Mouse (Mus musculus) ES-CJ7 (cell line): ENCODE results near the gene Tomm40.

Experiments used
- DNase-seq: peaks from one replicate; pipeline ENCODE4 v3.0.0; 2011; ENCODE audit warnings: low read depth, low spot score

Tomm40 gene

DNA sequence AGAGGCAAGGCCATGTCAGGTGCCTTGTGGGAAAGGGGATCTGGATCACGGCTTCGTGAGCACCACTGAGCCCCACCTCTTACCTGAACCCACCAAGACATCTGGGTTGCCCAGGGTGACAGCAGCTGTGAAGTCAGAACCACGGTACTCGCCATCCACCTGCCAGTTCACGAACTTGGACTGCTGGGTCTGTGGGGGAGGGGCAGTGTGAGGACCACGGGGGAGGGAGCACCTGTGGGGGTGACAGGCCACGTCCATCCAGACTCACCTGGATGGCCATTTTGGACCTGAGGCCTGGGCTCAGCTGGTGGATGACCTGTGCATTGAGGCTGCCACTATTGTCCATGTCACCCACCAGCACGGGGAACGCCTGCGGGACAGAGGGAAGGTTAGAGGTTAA is 4.6 kb downstream of the Tomm40 start:
- no peak for DNase-seq

DNA sequence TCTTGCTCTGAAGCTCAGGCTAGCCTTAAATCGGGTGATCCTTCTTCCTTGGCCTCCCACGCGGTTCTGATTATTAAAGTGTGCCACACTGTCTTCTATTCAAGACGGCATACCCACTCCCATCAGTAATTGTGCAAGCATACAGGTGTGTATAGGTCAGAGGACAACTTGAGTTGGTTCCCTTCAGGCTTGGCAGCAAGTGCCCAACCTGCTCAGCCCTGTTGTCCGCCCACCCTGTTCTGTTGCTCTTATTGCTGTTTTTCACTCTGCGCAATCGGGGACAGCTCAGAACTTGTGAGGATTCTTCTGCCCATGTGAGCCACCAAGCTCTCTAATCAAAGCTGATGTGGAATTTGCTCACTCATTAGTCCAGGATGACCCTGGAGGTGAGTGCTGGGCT is 10.0 kb downstream of the Tomm40 start:
- DNase-seq = no peak

DNA sequence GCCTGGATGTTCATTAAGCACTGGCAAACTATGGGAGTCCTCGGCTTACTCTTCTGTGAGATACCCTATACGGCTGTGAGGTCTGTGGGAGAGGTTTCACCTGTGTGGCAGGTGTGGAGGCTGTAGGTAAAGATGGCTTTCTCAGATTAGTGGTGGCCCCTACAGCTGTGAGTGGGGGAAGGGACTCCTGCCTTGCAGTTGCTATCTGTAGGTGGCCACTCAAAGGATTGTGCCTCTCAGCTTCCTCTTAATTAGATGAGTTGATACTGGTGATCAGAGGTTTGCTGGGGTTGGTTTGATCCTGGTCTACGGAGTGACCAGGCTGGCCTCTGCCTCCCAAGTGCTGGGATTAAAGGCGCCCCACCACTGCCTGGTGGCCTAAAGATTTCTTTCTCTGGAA is 10.8 kb downstream of the Tomm40 start:
- no peak for DNase-seq

DNA sequence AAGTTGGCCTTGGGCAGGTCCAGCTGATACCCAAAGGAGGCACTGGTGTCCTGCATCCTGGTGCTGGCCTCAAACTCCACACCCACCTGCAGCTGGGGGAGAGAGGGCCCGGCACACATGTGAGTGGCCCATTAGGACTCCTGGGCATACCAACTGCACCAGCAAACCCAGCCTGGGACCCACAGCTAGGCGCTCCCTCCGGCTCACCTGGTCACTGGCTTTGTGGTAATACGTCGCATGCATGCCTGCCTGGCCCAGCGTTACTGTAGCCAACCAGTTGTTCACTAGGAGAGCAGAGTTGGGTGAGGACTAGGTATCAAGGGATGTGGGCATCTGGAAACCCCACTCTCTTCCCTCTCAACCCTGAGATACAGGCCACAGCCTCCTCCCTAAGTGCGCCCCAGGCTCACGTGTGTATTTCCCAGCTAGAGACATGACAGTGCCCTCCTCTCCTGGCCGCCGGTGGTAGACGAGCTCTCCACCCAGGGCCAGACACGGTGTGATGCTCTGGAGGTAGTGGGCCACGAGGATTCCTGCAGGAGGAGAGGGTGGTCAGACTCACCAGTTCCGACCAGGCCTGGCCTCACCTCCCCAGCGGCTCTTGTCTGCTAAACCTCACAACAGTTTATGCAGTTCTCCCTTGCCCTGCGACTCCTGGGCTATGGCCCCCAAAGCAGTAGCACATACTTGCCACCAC is 12.2 kb downstream of the Tomm40 start:
- no peak for DNase-seq

DNA sequence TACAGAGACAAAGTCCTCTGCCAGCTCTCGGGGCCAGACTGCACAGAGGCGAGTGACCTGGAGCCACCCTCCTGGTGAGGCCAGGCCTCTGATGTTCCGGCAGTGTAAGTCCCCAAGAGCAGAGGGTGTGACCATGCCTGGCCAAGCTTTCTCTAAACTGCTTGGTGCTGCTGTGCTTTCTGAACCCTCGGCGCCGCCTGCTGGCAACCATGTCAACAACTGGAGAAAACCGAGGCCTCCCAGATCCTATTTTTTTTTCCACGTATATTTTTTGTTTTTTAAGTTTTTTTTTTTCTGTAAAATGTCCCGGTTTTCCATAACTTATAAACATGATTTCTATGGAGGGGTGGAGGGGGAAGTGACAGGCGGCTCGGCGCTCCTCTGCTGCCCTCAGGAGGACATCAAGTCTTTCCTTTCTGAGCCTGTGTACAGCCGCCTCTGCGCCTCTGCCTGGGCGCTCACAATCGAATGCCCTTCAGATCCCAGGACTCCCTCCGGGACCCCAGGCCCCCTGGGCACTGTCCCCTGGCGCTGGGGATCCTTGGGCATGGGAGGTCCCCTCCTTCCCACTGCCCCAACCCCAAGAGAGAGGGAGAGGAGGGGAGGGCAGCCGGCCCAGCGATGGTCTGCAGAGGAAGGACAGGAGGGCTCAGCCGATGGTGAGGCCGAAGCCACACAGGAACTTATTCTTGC is 14.0 kb downstream of the Tomm40 start:
- peak; percentile 82 for DNase-seq

DNA sequence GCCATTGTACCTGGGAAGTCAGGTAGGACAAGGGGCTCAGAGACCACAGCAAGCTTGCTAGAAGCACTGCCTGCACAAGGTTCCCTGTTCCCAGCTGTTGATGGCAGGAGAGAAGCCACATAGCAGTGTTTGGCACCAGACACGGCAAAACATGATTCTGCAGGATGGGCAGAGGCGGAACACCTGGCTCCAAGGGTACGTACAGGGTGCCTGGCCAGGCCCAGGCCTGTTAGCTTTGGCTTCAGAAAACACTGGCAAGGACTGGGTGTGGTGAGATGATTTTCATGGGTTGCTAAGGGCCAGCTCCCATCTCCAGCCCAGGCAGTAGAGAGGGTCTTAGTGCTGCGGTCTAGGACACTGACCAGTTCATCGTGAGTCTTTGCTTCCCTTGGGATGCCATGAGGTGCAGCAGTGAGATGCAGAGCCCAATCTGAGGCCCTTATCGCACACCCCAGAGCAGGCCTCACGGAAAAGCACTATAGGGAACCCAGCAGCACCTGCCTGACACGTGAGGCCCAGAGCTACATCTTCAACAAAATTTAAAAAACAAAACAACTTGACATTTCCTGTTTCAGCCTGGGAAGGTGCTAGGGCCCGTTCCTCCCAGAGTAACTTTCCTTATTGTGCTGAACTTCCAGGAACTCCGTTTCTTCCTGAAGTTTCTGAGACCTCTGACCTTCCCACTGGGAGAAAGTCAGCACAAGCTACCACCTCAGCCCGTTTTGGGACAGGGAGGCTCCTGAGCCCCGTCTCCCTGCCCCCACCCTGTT is 14.8 kb downstream of the Tomm40 start:
- DNase-seq = peak; percentile 75

DNA sequence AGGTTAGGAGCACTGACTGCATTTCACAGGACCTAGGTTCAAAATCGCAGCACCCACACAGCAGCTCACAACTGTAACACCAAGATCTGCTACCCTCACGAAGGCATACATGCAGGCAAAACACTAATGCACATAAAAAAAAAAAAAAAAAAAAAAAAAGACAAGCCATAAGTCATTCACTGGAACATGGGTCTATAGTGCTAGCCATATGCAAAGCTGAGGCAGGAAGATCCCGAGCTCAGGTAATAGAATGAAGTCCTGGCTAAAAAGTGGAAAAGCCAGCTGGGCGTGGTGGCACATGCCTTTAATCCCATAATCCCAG is 15.4 kb downstream of the Tomm40 start:
- no peak for DNase-seq

DNA sequence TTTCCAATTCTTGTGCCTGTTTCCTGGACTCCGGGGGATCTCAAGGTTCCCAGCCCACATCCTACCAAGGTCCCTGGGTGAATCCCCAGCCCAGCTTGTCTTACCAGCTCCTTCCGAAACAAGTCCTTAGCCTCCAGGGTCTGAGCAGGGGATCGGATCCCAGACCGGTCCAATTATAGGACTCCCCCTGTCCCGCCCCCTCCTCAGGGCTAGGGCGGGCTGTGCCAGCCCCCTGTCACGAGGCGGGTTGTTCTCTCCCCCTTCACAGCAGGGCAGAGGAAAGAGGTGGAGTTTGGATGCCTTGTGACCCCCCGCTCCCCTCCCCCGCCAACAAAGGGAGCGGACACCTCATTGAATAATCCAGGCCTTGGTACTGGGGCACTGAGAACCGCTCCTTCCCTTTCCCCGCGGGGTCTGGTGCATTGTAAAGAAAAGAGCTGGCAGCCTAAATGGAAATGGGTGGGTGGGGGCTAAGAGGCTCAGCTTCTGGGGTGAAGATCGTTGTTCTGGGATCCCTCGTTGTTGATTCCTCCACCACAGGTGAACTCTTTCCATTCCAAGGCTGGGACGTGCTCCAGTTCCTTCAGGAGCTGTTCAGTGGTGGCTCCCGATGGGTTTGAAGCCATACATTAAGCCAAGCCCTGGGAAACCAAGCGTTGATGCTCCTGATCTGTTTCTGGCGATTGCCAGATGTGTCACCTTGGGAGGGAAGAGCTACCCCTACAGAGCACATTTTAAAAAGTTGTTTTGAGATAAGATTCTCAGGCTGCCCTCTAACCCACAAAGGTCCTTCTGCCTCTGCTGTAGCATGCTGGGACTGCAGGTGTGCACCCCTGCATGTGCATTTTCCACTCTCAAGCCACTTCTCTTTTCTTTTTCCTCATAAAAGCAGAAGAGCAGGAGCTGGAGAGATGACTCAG is 16.1 kb downstream of the Tomm40 start, which contains the start of gene Apoe:
Apoe (minus strand) TSS at position 282 of the 920 bp plus-strand sequence.
- peak; percentile 88 for DNase-seq

DNA sequence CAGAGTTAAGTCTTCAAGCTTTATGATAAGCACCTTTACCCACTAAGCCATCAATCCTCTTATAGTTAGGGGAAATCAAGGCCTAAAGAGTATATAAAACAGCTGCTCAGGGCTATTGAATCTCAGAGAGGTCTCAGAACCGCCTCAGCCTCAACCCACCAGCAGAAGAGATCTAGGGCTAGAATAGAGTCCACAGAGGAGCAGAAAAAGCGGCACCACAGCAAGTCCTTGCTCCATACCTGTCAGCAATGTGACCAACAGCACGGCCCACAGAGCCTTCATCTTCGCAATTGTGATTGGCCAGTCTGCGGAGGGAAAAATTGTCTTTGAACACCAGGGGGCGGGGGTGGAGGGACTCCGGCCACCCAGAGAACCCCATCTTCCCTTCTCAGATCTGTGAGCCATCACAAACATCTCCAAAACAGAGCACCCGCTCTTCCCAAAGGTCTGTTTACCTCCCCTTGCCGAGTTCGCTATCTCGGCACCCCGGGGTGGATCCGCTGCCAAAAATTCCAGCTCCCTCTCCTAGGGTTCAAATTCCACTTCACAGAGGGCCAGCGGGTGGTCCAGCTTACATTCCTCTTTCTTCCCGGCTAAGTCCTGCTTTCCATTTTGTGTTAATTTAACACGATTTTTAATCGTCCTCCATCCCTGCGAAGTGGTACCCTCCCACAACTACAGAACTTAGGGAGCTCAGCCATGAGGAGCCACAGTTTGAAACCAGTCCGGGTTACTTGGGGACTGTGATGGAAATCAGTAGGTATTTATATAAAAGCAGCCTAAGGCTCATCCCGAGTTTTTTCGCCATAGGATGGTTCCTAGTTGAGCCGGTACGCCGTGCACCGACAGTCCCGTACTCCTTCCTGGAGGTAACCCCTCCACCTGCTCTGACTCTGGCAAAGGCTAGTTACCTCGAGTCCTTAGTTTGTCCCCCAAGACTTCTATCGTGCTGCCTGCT is 17.0 kb downstream of the Tomm40 start:
- DNase-seq = peak; percentile 70

DNA sequence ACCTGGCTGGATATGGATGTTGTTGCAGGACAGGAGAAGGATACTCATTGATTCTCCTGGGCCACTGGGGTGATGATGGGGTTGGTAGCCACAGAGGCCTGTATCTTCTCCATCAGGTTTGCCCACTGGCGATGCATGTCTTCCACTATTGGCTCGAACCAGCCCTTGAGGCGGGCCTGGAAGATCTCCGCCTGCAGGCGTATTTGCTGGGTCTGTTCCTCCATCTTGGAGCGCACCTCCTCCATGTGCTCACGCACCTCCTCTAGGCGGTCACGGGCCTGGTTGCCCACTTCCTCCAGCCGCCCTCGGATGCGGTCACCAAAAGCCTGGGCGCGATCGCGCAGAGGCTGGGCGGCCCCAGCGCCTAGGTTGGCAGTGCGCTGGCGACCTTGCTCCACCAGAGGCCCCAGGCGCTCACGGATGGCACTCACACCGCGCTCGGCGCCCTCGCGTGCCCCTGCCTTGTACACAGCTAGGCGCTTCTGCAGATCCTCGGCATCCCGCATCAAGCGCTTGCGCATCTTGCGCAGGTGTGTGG is 18.8 kb downstream of the Tomm40 start:
- peak; percentile 51 for DNase-seq

DNA sequence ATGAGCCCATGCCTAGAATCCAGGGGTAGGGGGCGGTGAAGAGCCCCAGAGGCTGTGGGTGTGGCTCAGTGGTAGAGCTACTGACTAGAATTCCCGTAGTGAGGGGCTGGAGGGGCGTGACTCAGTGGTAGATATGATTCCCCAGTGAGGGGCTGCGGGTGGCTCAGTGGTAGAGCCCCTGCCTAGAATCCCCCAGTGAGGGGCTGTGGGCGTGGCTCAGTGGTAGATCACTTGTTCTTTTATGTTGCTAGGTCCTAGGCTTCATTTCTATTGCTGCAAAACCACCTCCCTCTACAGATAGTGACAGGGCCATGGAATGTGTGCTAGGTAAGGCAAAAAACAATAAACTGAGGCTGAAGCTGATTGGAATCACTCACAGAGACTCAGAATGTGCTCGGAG is 19.4 kb downstream of the Tomm40 start:
- peak; percentile 49 for DNase-seq

DNA sequence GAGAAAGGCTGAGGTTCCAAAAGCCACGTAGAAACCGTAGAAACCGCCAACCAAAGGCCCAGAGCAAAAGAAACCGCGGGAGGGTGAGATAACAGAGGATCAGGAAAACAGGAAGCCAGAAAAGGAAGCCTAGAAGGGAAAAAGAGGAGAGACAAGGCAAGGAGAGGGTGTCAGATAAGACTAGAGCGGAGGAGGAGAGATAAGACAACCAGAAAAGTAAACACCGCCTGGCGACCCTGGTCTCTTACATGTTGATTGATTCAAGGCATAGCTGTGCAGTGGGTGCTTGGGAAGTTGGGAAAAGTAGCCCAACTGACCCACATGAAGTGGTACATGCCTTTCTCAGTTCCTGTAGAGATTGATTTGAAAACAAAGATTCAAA is 20.0 kb downstream of the Tomm40 start:
- DNase-seq = no peak

DNA sequence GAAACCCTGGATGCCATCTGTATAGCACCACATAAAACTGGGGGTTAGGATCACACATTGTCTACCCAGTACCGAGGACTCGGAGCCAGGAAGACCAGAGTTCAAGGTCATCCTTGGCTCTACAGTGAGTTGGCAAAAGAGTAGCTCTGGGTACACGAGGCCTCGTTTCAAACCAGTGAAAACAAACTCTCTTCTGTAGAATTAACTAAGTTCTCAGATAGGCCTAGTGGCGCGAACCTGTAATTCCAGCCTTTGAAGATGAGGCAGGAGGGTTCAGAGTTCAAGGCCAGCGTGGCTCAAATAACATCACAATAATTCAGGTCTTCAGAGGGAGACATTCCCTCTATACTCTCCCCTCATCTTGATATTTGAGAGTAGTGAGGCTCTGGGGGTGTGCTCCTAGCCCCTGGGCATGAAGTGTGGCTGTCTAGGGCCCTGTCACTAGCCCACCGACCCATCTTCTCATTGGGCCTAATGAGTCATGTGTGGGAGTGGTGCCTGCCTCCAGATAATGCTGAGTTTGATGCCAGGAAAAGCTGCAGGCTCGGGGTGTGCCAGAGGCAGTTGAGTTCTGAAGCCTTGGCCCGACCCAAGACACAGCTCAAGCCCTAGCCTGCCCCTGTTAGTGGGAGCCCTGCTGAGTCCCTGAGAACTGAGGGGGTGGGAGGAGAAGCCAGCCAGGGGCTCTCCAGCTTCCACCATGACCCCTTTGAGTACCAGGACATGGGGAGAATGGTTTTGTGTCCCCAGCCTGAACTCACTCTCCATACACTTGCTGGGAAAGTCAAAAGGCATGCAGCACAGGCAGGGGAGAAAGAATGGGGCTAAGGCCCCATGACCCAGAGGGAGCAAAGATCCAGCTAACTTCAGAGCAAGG is 20.7 kb downstream of the Tomm40 start:
- no peak for DNase-seq

DNA sequence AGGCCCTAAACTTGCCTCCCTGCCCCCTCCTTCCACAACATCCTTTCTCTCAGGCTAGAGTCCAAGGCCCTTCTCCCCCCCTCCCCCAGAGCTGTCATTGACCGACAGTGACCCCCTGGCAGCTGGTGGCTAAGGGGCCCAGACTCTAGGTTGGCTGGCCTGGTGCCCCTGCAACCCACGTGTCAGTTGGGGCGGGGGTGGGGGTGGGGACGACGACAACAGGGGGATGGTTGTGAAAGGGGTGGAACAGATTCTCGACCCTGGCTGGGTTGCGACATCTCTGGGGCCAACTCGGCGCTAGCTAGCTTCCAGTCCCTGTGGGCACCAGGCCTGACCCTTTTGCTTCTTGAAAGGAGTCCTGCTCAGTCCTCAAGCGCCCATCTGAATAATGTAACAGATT is 21.8 kb downstream of the Tomm40 start:
- no peak for DNase-seq

DNA sequence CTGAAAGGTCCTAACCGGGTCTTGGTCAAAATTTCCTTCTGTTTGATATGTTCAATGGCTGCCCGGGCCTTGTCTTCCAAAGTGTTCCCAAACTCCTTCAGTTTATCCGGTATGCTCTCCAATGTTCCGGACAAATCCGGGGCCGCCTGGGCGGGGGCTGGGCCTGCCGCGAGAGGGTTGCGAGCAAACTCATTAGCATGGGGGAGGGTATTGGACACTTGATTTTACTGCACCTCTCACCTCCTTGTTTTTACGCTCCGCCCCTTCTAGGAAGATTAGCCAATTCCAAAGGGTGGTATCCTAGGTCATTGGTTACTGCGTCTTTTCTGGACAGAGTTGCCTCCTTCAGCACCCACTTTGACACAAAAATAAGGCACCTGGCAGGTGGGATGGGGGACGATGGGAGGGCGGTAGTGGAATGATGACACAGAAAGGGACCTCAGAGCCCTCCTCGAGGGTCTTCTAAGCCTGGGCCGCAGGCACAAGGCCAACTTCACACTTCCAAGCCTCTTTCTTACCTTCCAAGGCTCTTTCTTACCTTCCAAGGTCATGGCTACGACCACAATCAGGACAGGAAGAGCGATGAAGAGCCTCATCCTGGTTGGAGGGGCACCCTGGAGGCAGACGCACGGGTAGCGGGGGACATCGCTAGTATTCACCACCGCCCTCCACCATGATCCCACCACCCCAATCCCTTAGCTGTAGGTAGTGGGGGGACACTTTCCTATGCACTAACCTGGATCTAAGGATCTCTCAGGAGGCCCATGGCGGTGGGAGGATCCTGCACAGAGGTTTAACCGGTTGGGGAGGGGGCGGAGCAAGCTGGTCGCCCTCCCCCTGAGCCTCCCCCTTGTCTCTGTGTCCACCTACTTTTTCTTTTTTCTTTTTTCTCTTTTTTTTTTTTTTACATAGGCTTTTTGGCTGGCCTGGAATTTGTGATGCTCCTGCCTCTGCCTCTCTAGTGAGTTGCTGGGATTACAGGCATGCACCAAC is 23.1 kb downstream of the Tomm40 start, which contains the start of gene Apoc1:
Apoc1 (minus strand) TSS at position 788 of the 993 bp plus-strand sequence.
- DNase-seq = peak; percentile 97

DNA sequence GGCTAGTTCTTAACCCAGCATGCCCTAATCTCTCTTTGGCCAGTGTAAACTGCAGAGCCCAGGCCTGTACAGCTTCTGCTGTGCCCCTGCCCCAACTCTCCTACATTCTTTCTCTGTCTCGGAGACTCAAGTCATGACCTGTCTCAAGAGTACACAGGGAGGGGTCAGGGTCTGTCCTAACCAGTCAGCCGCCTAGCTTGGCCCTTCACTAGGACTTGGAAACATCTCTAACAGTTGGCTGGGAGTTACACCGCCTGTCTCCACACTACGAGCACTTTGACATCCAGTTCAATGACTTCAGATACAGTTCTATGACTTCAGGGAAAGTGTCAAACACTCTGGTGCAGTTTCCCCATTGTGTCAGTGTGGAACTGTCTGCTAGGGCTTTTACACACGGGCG is 23.8 kb downstream of the Tomm40 start:
- peak; percentile 56 for DNase-seq

DNA sequence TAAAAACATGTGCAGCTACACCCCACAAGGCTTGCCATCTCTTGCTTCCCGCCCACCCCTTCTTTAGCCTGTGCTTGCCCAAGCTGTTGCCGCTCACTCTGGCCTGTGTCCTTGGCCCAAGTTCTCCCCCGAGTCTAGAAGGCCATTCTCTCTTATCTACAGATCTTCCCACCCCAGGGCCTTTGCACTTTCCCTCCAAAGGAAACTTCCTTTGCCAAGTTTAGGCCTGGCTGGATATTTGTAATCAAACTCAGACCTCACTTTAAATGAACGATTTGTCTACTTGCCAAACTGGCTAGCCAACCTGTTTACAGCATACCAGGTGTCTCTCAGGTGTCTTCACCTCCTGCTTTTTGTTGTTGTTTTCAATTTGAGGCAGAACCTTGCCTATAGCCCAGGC is 24.4 kb downstream of the Tomm40 start:
- no peak for DNase-seq

DNA sequence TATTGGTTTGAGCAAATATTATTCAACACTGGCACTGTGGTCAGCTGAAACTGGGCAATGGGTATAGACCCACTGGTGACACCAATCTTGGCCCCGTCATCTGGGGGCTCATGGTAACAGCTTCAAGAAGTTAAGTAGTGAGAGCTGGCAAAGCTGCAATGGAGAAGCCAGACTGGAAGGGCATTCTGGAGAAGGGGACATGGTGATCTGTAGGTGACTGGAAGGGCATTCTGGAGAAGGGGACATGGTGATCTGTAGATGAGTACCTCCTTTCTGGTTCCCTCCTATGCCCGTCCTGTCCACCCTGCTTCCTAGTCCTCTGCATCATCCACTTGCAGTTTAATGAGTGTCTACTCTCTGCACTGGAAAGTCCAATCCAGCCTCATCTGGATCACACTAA is 26.6 kb downstream of the Tomm40 start:
- no peak for DNase-seq
